Mouse (Mus musculus) gastrocnemius, adult 18-20 months (tissue): ENCODE data around the gene Olfr714. TPM values are rescaled to one million over a fixed set of nuclear protein-coding genes. Genes with fewer than 3 reads are reported as not detected.
A peak's percentile ranks its signal among the peaks of the same experiment; 100 is the strongest.
"Not testable (repeated sequence)": the region's sequence is repeated elsewhere in the genome, so short reads cannot be mapped to it uniquely, and the experiment has no call there.

ENCODE experiments used
- DNase-seq: peaks from one replicate; pipeline ENCODE4 v3.0.0; 2021; ENCODE audit warnings: low spot score
- long read RNA-seq, 2 experiments: library from polyadenylated mRNA; stranded (forward); transcript quantifications; one replicate each; pipeline ENCODE4 v2.0.0; 2021
- total RNA-seq, 2 experiments: library from RNA; stranded (reverse); gene quantifications; 2 replicates each; pipeline ENCODE4 v1.2.3; 2021

Olfr714 gene
- not detected for total RNA-seq
- long read RNA-seq, experiment 1, result 0 reads
- long read RNA-seq, experiment 2, result 0 reads

DNA sequence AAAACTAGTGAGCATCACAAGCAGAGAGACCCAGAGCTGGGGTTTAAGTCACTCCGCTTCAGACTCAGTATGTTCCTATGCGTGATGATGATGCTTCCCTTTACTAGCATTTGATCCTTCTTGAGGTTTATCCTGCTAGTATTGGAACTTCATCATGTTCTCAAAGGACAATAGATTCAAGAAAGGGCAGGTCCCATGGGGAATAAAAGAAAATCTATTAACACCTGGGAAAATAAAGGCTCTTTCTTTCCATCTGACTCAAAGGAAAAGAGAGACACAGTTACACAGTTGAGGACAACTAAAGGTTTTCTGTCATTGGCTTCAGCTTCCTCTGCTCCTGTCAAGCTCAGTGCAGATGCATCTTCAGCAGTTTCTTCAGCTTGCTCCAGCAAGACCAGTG is at the start of gene Olfr714:
Gene Olfr714 (plus strand): TSS at position 301 of the 400 bp plus-strand sequence.
- DNase-seq, result no peak

- DNase-seq, result no peak
These were observed 39.9 kb upstream of the Olfr714 start, which contains the start of gene Olfr713 for GRCm38 (mm10) chr7:107030874-107031273. Gene Olfr713, plus strand, starts transcription at chr7:107031174.

- DNase-seq, result no peak
These were observed 30.7 kb upstream of the Olfr714 start for GRCm38 (mm10) chr7:107039934-107040563.

- no peak for DNase-seq
These were observed 27.6 kb upstream of the Olfr714 start for GRCm38 (mm10) chr7:107043136-107043535.

DNA sequence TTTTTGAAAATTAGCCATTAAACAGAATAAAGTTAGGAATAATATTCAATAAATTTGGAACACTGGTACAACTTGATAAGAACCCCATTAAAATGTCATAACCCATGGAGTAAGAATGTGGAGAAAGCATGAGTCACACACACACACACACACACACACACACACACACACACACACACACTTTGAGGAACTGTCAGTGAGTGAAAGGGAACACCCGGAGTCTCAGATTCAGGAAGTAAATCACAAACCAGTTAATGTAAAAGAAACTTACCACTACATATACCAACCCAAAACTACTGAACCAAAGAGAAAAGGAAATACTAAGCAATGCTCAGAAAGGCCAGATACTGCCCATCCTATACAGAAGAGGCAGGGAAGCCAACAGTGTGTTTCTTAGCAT is 26.4 kb upstream of the Olfr714 start:
- DNase-seq, result no peak

GRCm38 (mm10) chr7:107045833-107046232 is 24.9 kb upstream of the Olfr714 start:
- DNase-seq, result peak; percentile 28

DNA sequence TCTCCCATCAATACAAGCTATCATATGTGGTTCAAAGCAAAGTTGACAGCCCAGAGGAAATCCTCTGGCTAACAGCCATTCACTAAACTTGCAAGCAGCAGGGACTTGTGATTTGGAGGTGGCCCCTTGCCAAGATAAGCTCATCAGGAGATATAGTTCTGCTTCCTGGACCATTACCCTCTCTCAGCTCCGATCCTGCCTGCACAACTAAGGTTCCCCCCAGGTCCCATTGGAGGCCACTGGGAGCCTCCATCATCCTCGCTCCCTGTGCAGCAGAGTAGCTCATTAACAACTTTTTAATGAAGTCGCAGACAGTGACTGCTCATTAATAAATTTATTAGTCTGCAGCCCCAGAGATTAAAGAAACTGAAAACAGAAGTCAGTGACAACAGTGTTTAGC is 23.2 kb upstream of the Olfr714 start:
- no peak for DNase-seq

DNA sequence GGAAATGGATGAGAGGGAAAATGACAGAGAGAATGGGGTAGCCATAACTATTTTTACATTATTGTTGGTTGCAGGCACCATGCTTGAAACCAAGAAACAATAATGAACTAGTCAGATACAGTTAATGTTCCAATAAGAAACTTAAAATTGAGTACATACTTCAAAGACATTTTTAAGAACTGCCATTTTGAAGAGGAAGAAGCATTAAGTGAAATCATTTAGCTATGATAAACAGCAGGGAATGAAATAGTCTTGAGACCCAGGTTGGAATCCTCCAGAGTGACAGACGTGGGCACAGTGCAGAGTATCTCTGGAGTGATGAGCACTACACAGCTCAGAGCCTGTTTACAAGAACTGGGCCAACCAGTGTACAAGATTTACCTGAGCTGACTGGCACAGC is 22.1 kb downstream of the Olfr714 start, which contains the start of gene Olfr17:
Gene Olfr17 (plus strand): TSS at position 301 of the 400 bp plus-strand sequence.
- no peak for DNase-seq

DNA sequence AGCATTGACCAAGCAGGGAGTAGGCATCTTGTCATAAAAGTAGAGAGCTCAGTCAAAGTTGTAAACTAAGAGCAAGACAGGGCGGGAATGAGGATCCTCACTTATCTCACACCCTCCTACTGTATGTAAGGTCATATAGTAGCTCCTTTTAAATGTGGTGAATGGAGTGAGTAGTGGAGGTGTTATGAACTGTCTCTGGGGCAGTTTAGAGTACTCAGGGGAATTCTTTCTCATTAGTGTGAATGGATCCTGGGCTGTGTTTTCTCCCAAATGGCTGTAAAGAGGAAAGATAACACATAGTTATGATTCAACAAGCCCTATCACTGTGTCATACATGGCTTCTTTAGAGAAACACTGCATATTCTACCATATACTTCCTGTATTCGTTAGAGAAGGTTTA is 39.5 kb downstream of the Olfr714 start, which contains the start of gene Olfr715b:
Gene Olfr715b (minus strand): TSS at position 101 of the 400 bp plus-strand sequence.
- DNase-seq, result not testable (repeated sequence)

Other genes with a start within 250 kb of the Olfr714 start
- not detected for gene Olfr702, start 237.1 kb upstream of the Olfr714 start, total RNA-seq
- gene Olfr703, start 227.6 kb upstream of the Olfr714 start, total RNA-seq, result not detected
- gene Olfr704, start 207.8 kb upstream of the Olfr714 start, total RNA-seq, result not detected
- not detected for gene Olfr705, start 194.1 kb upstream of the Olfr714 start, total RNA-seq
- not detected for gene Olfr706, start 182.8 kb upstream of the Olfr714 start, total RNA-seq
- not detected for gene Olfr707, start 169.7 kb upstream of the Olfr714 start, total RNA-seq
- not detected for gene Olfr1532-ps1, start 163.0 kb upstream of the Olfr714 start, total RNA-seq
- not detected for gene Olfr709-ps1, start 138.8 kb upstream of the Olfr714 start, total RNA-seq
- gene Olfr710, start 122.7 kb upstream of the Olfr714 start, total RNA-seq, result not detected
- not detected for gene Olfr6, start 107.0 kb upstream of the Olfr714 start, total RNA-seq
- not detected for gene Olfr711, start 95.5 kb upstream of the Olfr714 start, total RNA-seq
- gene Olfr2, start 64.9 kb upstream of the Olfr714 start, total RNA-seq, result not detected
- not detected for gene Olfr713, start 39.8 kb upstream of the Olfr714 start, total RNA-seq
- not detected for gene Olfr17, start 22.2 kb downstream of the Olfr714 start, total RNA-seq
- gene Olfr715b, start 39.4 kb downstream of the Olfr714 start, total RNA-seq, result not detected
- not detected for gene Olfr715, start 60.1 kb downstream of the Olfr714 start, total RNA-seq
- gene Olfr716, start 67.3 kb downstream of the Olfr714 start, total RNA-seq, result not detected
- gene Nlrp14, start 96.0 kb downstream of the Olfr714 start, total RNA-seq, result not detected
- not detected for gene Rbmxl2, start 138.5 kb downstream of the Olfr714 start, total RNA-seq